Mouse (Mus musculus) induced T-regulatory cell, adult 2 months (primary cell): ENCODE measurements around the gene 1700113H08Rik.

Source experiments
- DNase-seq: peaks from one replicate; pipeline ENCODE4 v3.0.0-alpha.2; 2012; ENCODE audit warnings: low read depth

The 1700113H08Rik gene

DNA sequence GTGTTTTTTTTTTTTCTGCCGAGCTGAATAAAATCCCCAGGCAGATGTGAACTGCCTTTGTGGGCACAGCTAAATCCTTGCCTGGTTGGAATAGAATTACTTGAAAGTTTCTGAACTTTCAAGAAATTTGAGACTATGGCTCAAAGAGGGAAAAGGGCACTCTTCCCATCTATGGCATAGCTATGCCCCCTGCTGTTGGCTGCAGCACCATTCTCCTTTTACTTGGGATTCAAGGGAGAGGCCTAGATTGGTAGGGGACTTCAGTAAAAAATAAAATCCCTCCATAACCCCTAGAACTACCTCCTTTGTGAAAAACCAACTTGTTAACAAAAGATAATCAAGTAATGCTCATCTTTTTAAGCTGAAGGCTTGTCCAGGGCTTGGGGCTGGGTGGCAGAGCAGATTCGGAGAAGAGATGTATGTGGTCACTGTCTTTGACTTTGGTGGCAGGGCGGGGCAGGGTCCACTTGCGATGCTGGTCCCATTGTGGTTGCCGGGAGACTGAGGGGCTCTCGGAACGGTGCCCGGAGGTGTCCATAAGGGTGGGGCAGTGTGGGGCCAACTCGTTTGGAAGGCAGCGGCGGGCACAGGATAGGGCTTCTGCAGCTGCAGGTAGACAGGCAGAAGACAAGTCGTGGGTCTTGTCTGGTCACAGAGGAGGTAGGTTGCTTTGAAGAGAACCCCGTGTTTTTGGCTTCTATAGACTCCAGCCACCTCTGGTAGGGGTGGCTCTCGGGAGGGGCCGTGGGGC lies at the start of gene 1700113H08Rik:
TSS of gene 1700113H08Rik (plus strand) at position 546 of the 751 bp plus-strand sequence.
- no peak for DNase-seq

DNA sequence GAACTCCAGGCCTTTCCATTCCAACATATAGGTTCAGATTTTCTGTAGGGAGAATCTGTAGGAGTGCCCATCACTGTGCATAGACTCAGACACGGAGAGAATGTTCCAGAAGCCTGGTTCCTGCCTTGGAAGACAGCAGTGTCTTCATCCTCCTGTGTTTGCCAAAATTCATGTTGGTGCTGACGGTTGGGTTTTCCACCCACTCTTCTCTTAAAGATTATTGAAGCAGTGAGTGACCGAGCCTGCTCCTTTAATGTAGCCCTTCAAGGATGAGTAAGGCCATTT lies 49.7 kb upstream of the 1700113H08Rik start:
- no peak for DNase-seq

DNA sequence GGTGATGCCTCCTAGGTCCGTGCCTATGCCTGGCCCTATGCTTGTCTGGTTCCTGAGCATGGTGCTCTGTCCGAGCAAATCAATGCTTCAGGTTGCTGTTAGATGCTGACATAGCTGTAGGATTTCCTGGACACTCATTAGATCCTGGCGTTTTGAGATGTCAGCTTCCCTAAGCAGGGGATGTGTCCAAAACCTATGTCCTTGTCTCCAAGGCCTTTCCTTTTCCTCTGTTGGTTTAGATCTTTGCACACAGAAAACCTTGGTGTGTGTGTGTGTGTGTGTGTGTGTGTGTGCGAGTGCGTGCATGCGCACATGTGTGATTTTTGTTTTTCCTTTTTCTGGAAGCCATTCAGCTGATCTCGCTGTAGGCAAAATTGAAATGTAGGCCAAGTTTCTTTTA lies 45.8 kb upstream of the 1700113H08Rik start:
- no peak for DNase-seq

DNA sequence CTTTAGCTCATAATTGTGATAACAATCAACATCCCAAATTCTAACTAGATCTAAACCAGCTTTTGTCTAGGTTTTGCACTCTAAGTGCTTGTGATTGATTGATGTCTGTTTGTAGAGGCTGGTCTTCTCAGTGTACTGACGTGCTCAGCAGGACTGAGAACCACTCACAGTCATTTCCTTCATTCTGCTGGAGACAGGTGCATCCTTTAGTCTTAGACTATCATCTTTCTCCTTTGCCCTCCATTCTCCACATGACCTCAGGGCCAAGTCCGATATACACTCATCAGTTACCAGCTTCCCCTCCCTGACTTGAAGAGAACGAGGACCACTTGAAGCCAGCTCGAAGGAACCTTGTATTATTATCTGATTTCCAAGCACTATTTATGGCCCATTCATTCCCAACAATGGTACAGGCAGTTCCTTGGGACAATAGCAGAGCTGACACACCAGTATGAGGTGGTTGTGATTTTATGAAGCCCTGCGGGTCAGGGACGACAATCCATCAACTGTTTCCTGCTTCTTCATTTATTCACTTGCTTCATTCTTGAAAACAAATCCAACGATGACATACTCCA lies 43.4 kb upstream of the 1700113H08Rik start:
- DNase-seq = no peak

DNA sequence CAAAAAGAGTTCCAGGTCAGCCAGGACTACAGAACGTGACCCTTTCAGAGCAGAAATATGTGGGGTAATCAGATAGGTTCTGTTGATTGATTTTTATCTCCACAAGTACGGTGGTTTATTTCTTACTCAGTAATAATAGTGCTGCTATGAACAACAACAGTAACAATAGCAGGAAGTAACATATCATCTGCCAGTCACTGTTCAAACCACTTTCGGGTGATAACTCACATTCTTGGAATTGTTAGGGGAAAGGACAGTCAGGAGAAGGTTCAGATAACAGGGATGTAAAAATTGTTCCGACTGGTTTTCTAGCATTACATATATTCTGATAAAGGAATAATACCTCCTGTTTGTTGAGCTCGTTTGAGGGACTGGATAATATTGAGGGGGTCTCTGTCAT lies 42.4 kb upstream of the 1700113H08Rik start:
- DNase-seq = no peak

DNA sequence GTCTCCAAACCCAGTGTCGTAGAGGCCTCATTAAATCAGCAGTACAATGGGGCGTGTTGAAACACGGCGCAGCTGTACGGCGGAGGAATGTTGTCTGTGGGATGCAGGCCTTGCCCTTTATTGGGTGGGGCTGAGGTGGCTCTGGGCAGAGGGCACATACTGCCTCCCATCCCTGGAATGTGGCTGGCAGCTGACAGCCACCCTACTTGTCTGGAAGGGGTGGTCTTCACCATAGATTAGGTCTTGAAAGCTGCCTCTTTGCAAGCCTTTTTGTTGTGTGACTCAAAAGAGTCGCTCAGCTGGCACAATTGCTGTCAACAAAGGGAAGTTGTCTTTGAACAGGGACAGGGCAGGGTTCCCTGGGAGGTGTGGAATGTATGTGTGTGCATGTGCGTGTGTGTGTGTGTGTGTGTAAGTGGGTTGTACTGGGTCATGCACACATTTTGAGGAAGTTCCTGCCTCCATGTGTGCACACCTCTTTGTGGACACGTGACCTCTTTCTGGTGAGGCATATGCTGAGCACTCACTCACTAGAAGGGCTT lies 41.6 kb upstream of the 1700113H08Rik start:
- no peak for DNase-seq

DNA sequence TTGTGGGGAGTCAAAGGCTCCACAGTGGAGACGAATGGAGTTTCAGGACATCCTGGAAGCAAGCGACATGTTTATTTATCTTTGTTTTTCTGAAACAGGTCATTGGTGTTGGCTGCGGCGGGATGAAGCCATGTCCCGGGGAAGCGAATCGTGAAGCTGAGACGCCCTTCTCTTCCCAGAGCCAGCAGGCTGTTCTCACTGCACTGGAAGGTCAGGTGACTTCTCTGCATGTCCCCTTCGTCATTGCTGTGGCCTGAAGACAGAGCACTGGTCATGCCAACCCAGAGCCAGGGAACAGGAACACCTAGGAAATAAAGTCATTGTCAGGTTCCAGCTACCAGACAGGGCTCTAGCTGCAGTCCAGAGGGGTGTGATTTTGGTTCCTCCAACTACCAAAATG lies 39.0 kb upstream of the 1700113H08Rik start:
- no peak for DNase-seq

DNA sequence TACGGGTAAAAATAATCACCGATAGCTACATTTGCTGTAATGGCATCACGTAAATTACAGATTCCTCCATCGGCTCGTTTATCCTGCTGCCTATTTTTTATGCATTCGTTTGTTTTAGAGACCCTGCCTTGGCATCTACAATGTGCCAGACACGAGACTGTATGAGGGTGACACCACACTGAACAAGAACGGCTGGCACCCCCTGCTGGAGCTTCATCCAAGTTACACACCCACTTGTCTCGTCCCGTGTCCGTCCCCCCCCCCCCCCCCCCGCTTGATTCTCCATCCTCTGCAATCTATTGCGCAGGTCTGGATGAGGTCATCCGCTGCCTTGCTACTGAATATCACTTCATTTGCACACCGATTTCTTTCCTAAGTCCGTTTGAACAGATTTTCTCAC lies 37.1 kb upstream of the 1700113H08Rik start:
- DNase-seq = peak; percentile 1

DNA sequence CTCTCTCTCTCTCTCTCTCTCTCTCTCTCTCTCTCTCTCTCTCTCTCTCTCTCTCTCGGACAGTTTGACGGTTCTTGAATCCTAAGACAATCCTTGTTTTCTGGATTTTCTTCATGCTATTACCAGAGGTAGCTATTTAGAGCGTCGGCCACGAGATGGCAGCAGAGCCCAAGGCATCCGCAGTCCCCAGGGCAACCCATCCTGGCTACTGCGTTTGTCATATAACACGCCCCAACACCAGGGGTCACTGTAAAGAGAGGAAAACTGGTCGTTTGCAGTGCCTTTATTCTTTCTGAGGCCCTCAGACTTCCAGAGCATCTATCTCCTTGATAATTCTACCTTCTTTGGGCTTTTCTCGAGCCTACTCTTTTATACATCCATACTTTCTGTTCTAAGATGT lies 33.0 kb upstream of the 1700113H08Rik start:
- peak; percentile 81 for DNase-seq

DNA sequence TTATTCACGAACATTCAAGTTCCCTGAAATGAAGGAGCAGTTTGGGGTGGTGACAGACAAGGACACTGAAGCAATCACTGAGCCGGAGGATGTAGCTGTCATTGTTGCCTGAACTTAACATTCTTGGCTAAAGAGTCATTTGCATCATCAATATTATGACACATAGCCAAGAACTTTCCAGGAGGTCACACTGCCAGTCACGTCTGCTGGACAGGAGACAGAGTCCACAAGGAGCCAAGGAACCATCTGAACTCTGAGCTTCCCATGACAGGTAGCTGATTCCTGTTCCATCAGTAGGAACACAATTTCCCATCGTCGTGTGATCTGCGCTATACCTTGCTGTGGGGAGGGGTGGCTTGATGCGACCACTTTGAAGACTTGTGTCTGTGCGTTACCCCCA lies 25.1 kb upstream of the 1700113H08Rik start:
- no peak for DNase-seq

DNA sequence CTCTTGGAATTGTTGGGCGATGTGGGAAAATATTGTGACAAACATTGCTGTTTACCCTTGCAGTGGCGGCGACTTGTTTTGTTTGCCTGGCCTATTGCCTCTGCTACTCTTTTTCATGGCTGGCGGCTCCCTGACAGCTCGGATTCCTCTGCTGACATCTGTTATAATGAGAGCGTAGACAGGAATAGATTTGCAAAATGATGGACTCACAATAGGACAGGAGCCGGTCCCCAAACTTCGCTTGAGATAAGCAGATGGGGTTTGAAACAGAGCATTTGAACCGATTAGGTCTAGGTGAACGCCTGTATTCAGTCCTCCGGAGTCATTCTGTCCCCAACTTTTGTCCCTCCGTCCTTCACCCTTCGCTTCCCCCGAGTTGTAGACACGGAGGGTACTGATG lies 22.0 kb upstream of the 1700113H08Rik start:
- no peak for DNase-seq

DNA sequence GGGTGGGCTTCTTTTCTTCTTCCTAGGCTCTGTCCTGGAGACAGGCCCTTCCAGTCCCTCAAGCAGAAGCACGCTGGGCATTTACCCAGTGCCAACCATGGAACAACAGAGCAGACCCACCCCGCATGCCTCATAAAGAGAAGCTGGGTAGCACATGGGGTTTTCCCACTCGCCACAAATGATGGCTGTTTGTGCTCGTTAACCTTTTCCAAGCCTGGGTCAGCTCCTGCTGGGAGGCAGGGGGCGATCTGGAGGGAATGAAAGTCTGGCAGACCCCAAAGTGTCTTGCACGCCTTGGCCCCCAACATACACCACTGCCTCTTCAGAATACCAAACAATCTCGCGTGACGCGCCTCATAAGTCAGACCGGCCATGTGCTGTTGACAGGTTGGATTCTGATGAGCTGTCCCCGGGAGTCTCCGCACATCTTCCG lies 21.6 kb upstream of the 1700113H08Rik start:
- no peak for DNase-seq

DNA sequence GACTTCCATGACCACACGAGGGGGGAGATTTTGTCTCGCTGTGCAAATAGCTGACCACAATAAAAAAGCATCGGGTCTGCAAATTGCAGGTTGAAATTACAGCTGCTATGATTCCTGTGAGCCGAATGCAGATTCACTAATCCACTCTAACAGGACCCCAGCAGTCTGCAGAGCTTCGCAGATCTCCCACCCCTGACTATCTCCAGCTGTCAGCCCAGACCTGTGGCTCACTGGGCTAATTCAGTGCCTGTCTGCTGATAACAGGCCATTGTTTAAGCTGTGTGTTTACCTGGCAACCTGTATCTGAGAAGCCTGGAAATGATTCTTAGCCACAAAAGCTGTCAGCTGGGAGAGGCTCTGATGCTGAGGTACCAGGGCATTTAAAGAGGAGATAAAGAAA lies 20.8 kb upstream of the 1700113H08Rik start:
- DNase-seq = no peak

DNA sequence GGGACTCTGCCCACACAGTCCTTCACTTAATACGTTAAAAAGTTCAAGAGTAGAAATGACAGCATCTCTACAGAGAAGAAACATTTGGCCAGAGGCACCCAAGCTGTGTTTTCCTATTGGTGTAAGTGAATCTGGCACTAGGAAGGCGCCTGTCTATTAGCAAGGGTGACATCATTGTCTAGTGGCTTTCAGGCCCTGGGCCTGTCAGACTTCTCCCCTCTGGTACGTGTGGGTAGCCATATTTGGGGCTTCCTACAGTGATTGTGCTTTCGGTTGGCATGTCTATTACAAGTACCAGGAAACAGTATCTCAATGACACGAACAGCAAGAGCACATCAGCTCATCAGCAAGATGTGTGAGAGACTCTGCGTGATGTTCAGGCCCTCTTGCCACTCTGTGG lies 18.5 kb upstream of the 1700113H08Rik start:
- DNase-seq = no peak

DNA sequence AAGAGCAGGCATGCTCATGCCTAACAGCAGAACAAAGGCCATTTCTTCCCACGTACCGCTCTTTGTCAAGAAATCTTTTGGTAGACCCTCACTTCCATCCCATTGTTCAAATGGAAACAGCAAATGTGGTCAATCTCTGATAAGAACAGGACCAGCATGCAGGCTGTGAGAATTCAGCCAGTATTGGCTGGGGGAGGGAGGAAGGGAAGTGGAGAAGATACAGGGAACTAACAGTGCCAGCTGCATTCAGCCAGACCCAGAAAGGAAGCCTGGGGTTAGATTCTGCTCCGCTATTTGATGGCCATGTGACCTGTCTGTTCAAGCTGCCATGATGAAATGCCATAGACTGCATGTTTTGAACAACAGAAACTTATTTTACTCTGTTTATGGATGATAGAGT lies 18.0 kb upstream of the 1700113H08Rik start:
- DNase-seq = no peak

DNA sequence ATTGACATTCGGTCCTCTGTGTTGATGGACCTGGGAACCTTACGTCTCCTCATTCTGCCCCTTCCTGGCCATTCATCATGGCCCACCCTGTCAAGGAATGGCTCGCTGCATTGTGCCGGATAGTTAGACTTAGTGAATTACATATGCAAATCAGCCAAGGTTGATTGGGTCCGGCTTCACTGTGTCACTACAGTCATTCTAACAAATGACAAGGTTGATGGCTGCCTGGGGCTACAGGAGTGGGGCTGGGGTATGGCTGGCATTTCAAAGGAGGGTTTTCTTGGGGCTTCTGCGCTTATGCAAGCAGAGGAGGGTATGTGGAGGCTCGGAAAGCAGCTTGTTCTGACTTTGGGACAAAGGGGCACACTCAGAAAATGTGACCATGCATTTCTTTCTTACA lies 16.6 kb upstream of the 1700113H08Rik start:
- no peak for DNase-seq

DNA sequence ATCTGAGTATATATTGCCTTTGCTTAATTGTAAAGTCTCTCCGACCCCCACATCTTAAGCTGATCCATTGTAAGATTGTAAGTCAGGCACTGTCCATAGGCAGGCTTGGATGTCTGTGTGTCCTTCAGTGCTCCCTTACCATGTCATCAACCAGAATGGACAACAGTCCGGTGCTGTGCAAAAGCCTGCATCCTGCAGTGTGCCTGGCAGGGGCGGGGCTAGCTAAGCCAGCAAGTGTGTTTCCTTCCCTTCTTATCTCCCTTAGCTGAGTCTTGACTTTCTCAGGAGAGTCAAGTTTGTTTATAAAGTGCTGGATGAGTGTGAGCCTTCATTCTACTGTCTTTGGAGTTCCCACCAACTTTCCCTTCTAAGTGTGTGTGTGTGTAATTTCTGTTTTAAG lies 12.6 kb upstream of the 1700113H08Rik start:
- DNase-seq = no peak

DNA sequence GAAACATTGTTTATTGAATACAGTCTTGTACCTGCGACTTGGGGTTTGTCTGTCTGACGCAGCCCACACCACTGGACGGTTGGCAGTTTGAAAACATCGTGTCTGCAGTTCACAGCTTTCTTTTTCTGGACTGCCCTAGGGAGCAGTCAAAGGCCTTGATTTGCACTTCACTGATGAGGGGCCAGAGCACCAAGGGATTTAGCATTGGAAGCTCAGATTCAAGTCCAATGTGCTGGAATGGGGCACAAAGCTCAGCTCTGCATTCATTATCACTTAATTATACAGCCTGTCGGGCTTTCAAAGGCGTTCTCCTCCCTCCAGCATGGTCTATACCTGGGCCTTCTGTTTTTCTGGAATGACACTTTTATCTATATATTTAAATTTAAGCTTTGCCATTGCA lies 11.4 kb upstream of the 1700113H08Rik start:
- DNase-seq = no peak

DNA sequence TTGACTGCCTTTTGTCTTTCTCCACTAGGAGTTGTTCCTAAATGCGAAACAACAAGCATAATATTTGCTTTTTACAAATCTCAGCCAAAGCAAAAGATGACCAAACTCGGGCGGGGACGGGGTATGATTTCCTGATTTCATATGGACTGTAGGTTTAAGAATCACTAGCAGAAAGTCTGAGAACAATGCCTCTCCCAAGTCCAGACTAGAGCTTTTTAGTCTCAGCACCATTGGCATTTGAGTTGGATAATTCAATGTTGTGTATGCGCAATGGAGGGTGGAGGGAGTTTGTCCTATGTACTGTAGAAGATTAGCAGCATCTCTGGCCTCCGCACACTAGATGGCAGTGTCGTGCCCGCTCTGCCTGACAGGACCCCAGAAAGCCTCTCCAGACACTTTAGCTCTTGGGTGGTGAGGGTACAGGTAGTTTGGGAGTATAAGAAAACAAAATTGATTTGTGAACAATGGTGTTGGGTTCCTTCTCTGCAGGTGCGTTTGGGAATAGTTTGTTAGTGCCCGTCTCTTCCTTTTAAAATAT lies 10.8 kb upstream of the 1700113H08Rik start:
- no peak for DNase-seq

DNA sequence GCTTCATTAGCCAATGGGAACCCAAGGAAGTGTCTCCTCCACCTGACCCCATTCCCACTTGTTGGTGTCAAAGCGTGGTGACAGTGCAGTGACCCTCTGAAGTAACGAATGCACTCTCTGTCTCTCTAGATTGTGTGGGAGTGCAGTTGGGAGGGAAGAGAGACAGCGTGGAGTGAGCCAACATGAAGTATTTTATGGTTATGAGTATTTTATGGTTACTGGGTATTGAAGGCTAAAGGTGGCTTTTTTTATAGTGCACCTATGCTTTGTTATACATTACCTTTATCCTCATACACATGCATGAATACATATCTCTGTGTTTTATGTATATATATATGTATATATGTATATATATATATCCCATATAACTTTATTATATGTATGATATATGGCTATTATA lies 8.7 kb upstream of the 1700113H08Rik start:
- no peak for DNase-seq

DNA sequence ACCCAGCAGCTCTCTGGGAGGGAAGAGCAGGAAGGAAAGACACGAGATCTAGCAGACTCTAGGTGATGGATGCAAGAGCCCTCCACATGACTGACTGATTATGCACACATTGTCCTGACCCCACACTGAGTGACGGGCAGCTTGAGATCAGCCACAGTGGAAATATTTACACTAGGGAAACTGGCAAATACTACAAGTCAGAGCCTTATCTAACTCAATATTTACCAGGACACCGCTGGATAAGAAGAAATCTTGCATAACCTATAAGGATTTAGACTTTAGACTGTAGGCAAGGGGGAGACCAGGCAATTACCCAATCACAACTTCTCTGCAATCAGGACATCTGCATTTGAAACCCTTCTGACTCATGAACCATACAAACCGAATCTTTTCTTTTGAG lies 6.1 kb upstream of the 1700113H08Rik start:
- no peak for DNase-seq

DNA sequence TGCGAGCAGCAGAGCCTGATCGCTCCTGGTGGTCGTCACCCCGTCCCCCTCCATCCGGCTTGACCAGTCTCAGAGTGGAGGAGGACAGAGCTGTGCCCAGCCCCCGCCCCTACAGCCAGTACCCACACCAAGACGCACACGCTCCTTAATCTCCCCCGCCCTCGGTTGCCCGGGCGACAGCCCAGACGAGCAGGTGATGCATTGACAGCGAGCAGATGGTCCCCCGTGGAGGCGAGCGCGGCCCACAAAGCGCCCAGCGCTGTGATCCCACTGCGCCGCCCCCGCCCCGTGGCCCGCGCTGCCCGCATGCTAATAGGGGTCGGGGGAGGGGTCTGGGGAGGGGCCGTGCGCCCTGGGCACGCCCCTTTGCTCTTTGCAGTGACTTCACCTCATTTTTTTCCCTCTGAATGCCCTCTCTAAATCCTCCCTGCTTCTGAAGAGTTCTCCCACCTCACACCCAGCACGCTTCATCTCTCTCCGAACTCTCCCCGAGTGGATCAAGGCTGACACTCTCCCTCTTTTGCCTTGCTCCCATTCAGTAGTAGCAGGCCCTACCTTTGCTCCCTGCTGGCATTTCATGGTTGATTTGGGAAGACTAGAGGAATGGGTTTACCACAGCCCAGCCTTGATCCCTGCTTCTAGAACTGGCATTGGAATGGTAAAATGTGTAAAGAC lies 543 bp downstream of the 1700113H08Rik start:
- no peak for DNase-seq

DNA sequence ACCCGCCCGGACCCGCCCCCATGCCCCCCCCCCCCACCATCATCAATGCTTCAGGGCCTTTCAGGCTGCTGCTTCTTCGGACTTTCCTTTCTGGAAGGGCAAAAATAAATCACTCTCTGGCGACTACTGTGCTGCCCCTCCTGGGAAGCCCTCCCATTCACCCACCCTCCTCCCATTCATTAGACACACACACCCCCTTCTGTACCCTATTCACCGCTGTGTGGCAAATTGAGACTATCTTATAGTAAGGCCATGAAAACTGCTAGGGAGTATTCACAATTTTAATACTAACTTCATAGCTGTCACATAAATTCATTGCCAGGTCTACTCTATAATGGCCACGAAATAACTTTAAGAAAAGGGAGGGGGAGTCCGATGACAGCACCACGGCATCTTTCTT lies 1.1 kb downstream of the 1700113H08Rik start:
- no peak for DNase-seq
